Mouse (Mus musculus): ENCODE data around the gene Asrgl1. TPM values are rescaled to one million over a fixed set of nuclear protein-coding genes. Genes with fewer than 3 reads are reported as not detected.

Gene Asrgl1
- polyA plus RNA-seq (2017; shearing (Covaris generic)), result 10 to 100 TPM; 24.2 to 24.7 TPM

GRCm38 (mm10) chr19:9135512-9136331 lies at the start of gene Asrgl1:
Gene Asrgl1, minus strand, starts transcription at chr19:9135636.

GRCm38 (mm10) chr19:9087821-9088220 lies 47.6 kb downstream of the Asrgl1 start, which contains the start of gene Scgb1a1:
Gene Scgb1a1, minus strand, starts transcription at chr19:9087958.

Other genes with a start within 250 kb of the Asrgl1 start
- 10 to 100 TPM; 53.7 to 60.3 TPM for gene 1810009A15Rik, start 246.8 kb downstream of the Asrgl1 start, polyA plus RNA-seq (2017; shearing (Covaris generic))
- gene Gm49416, start 246.7 kb downstream of the Asrgl1 start, polyA plus RNA-seq (2017; shearing (Covaris generic)), result not detected
- gene Ints5, start 242.6 kb downstream of the Asrgl1 start, polyA plus RNA-seq (2017; shearing (Covaris generic)), result 10 to 100 TPM; 33.7 to 35.1 TPM
- gene Ganab, start 237.6 kb downstream of the Asrgl1 start, polyA plus RNA-seq (2017; shearing (Covaris generic)), result 100 to 1,000 TPM in 1 of 2 experiments, 10 to 100 TPM in 1; 76.4 to 105 TPM
- gene B3gat3, start 215.3 kb downstream of the Asrgl1 start, polyA plus RNA-seq (2017; shearing (Covaris generic)), result 10 to 100 TPM; 32.7 to 61.4 TPM
- gene Rom1, start 206.3 kb downstream of the Asrgl1 start, polyA plus RNA-seq (2017; shearing (Covaris generic)), result 10 to 100 TPM in 1 of 2 experiments, 1 to 10 TPM in 1; 6.7 to 22.9 TPM
- 10 to 100 TPM; 65.5 to 86.4 TPM for gene Eml3, start 206.1 kb downstream of the Asrgl1 start, polyA plus RNA-seq (2017; shearing (Covaris generic))
- gene Mta2, start 193.8 kb downstream of the Asrgl1 start, polyA plus RNA-seq (2017; shearing (Covaris generic)), result 100 to 1,000 TPM; 207 to 252 TPM
- 10 to 100 TPM; 28.1 to 34.9 TPM for gene Tut1, start 181.8 kb downstream of the Asrgl1 start, polyA plus RNA-seq (2017; shearing (Covaris generic))
- 100 to 1,000 TPM; 243 to 311 TPM for gene Eef1g, start 168.6 kb downstream of the Asrgl1 start, polyA plus RNA-seq (2017; shearing (Covaris generic))
- gene Ahnak, start 146.4 kb downstream of the Asrgl1 start, polyA plus RNA-seq (2017; shearing (Covaris generic)), result 10 to 100 TPM; 51.5 to 98.4 TPM
- not detected for gene Scgb1a1, start 47.7 kb downstream of the Asrgl1 start, polyA plus RNA-seq (2017; shearing (Covaris generic))